Mouse (Mus musculus) spleen, adult 12 weeks (tissue): ENCODE data around the gene Hoxa10.

Experiments used
- DNase-seq: peaks from one replicate; pipeline ENCODE4 v3.0.0; 2022; ENCODE audit warnings: low spot score

The Hoxa10 gene

DNA sequence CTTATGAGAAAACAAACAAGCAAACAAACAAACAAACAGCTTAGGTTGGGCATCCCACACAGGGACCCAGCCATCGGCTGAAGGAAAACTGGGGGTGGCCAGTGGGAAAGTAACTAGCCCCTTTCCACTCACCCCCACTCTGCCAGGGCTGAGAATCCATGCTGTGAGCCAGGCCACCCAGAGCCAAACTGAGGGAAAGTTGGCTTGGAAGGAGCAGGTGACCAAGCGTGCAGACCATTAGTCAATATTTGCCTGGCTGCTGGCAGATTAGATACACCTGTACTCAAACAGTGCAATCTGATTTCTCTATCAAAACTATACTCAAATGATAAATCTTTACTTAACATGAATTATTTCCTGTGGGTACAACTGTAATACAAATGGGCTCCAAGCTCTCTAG is 58.6 kb downstream of the Hoxa10 start:
- no peak for DNase-seq
